ENCODE assay signal across 8 mouse cellular contexts in genomic region chr16:4679121-4680018, GRCm38 (mm10). TPM values are rescaled to one million over a fixed set of nuclear protein-coding genes. Genes with fewer than 3 reads are reported as not detected.
A peak's percentile ranks its signal among the peaks of the same experiment; 100 is the strongest.
DNase-seq lines count a peak whose midpoint lies in the region; ATAC-seq lines count a peak whose summit lies in the region.

TSS of gene Coro7 (minus strand) at chr16:4679777.

- ATAC-seq in megakaryocyte progenitor cell, adult 5-6 weeks (replicated peaks; ENCODE audit: poor library complexity) = peak; percentile 79

- peak; percentile 94 for DNase-seq in adipocyte (ENCODE audit: low spot score)
- DNase-seq in embryo, embryonic 10 days (ENCODE audit: low spot score) = peak; percentile 99
- peak; percentile 80 for DNase-seq in gastrocnemius, postnatal 10 days
- peak; percentile 96 for DNase-seq in induced T-regulatory cell, adult 2 months (ENCODE audit: low read depth)
- peak; percentile 72 to 87 for DNase-seq in left cerebral cortex, adult 9 months (ENCODE audit: low spot score in 2 of 2)
- peak; percentile 81 for DNase-seq in right cerebral cortex, postnatal 14 days
- DNase-seq in urinary bladder, postnatal 36 days (ENCODE audit: low spot score in 2 of 2) = peak; percentile 81 to 90

RNA-seq across cellular contexts. Expression of gene Coro7, which starts in this region (rescaled TPM):
- 10 to 100 TPM; 16.3 to 23.3 TPM for total RNA-seq in gastrocnemius, postnatal 10 days (2021)
- total RNA-seq in megakaryocyte progenitor cell, adult 5-6 weeks (2015) = 62.1 and 67.0 TPM in 2 replicates
- total RNA-seq in megakaryocyte progenitor cell, adult 5-6 weeks (2017) = 34.1 and 40.2 TPM in 2 replicates

Comparison
In these comparisons a context has a peak if more than half of its experiments do, and no peak if none do; other contexts are left out.
1. Peak in every context shown above with its lines: DNase-seq and ATAC-seq.